Mouse (Mus musculus) mature B cell (primary cell): ENCODE results near the gene 2210016L21Rik.

Experiments
- in situ Hi-C: fragments of 300-500 bp; cut with MboI; formaldehyde crosslinking; loops from 2 replicates; pipeline ENCODE4 v1.14.3; 2019

The 2210016L21Rik gene

DNA sequence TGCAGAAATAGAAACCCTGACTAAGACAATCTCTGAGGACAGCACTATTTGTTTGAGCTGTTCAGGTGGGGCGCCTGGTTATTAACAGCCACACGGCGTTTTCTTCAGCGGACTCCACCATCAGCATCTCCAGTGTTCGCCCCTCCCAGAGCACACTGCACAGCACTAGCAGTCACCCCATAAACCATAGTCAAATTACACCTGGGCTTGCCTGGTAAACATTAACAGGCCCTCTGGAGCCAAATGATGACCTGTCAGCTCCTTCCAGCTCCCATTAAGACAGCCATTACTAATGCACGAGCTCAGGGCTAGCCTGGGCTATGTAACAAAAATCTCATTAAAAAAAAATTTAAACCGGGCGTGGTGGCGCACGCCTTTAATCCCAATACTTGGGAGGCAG, 3.1 kb downstream of the 2210016L21Rik start:
- in situ Hi-C loops = no loop called here

GRCm38 (mm10) chr5:114948891-114949290, 6.9 kb downstream of the 2210016L21Rik start:
- in situ Hi-C loops = no loop called here

DNA sequence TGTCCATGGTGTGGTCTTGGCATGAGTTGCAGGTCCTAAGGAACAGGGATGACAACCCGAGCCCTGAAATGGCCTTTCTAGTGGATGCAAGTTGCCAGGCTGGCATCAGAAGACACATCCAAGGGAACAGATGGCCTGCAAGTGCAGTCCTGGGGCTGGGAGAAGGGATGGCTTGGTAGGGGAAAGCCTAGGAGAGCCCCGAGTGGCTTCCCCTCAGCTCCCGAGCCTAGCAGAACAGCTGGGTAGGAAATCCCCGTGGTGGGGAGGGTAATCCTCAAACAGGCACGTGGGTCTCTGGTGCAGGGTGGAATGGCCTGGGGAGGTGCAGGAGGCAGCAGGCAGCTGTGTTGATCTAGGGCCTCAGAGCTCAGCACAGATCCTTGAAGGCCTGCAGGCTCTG, 7.4 kb downstream of the 2210016L21Rik start:
- in situ Hi-C loops = no loop called here

- in situ Hi-C loops = no loop called here
These were observed 7.9 kb downstream of the 2210016L21Rik start for GRCm38 (mm10) chr5:114949812-114950211.

- in situ Hi-C loops = no loop called here
These were observed 8.7 kb downstream of the 2210016L21Rik start for GRCm38 (mm10) chr5:114950669-114951068.

GRCm38 (mm10) chr5:114951279-114951880, 9.4 kb downstream of the 2210016L21Rik start:
- in situ Hi-C loops = no loop called here

DNA sequence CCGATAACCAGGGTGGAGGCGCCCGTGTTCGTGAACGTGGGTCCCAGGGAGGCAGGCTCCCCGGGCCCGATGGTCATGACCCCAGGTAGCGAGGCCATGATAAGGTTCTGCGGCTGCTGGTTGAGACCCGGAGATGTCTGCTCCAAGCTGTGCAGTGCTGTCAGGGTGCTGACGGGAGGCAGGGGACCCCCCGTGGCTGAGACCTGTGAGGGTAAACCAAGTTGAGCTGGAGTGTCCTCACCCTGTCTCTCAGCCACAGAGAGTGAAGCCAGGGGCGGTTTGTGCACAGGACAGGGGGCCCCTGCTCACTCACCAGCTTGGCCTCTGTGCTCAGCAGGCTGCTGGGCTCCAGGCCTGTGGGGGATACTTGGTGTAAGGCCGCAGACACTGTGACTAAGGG, 11.4 kb downstream of the 2210016L21Rik start:
- in situ Hi-C loops = no loop called here

DNA sequence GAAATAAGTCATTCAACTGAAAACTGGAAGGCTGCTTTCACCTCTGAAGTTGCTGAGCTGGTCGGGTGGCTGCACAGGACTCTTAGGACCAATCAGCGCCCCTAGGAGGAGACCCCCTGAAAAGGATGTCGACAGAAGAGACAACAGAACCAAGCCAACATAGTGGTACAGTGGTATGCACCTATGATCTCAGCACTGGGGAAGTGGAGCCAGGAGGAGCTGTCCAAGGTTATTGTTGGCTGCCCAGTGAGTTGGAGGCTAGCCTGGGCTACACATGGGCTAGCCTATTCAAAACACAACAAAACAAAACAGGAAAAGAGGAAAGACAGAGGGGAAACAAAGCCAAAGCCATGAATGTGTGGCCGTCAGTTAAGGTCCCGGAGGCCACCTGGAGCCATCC, 16.1 kb downstream of the 2210016L21Rik start:
- in situ Hi-C loops = no loop called here

- in situ Hi-C loops = no loop called here
These were observed 19.8 kb downstream of the 2210016L21Rik start for GRCm38 (mm10) chr5:114961590-114962360.

GRCm38 (mm10) chr5:114964315-114964966, 22.5 kb downstream of the 2210016L21Rik start:
- in situ Hi-C loops = no loop called here

- in situ Hi-C loops = no loop called here
These were observed 23.3 kb downstream of the 2210016L21Rik start for GRCm38 (mm10) chr5:114964967-114965898.

DNA sequence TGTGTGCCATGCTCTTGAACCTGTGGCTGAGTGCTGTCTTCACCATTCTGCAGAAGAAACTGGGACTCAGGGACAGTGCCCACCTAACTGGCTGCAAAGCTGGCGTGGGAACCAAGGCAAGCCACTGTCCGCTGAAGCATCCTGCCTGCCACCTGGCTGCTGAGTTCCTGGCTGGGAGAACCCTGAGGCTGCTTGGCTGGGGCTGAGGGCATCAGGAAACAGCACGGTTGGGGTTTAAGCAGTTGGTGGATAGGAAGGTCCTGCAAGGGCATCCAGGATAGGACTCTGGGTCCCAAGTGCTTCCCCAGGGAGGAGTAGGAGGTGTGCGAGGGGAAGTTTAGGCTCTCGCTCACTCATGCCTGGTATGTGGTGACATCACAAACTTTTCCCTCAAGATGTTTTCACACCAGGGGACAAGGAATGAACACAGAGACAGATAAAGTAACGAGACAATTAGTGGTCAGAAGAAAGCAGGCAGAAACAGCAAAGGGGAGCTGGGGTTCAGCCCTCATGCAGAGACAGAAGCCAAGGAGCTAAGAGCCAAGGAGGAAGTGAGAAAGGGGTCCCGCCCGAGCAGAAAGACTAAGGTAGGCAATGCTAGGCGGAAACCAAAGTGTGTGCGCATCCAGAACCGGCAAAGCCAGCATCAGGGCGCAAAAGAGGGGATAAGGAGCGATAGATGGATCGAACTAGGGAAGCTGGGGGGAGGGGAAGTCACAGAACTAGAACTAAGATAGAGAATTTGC, 25.7 kb downstream of the 2210016L21Rik start:
- in situ Hi-C loops = no loop called here

GRCm38 (mm10) chr5:114968651-114969050, 26.7 kb downstream of the 2210016L21Rik start:
- in situ Hi-C loops = no loop called here

DNA sequence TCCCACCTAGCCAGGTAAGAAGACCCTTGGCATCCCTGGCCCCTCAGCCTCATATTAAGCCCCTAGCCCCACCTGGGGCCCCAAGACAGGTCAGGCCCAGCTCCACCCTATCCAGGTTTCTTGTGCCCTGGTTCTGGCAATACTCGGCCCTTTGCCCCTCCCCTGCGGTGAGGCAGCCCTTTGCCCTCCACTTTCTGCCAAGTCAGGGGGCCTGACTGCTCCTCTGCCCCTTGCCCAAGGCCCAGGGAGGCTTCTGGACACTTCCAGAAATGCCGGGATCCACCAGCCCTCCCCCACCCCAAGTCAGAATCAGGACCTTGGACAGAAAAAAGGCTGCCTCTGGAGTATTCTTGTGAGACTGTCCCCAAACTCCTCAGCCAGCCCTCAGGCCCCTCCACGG, 27.1 kb downstream of the 2210016L21Rik start:
- in situ Hi-C loops = no loop called here

DNA sequence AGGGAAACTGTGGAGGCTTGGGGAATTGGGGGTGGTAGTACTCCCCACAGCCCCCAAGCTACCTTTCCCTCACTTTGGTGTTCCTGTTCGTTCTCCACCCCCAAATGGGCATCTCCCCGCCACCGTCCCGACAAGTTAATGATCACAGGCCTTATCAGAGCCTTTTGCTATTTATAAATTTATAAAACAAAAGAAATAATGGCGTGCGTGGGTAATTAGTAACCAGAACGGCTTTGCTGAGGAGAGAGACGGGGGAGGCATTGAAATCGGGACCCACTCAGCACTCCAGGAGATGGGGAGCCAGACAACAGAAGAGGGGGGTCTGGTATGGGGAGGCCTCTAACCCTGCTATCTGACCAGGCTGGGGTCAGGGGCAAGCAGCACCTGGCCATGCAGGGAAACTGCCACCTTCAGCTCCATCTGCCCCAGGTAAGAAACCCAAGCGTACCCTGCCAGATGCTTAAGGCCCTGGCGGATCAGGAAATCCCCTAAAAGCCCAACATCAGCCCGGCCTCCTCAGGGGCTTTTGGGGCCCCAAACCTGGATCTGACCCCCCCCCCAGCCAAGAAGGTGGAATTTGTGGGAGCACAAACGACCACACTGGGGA, 27.8 kb downstream of the 2210016L21Rik start:
- in situ Hi-C loops = loop anchor here (10.0 kb wide), 1 partner anchor 135 kb away; no protein-coding TSS in a partner anchor

DNA sequence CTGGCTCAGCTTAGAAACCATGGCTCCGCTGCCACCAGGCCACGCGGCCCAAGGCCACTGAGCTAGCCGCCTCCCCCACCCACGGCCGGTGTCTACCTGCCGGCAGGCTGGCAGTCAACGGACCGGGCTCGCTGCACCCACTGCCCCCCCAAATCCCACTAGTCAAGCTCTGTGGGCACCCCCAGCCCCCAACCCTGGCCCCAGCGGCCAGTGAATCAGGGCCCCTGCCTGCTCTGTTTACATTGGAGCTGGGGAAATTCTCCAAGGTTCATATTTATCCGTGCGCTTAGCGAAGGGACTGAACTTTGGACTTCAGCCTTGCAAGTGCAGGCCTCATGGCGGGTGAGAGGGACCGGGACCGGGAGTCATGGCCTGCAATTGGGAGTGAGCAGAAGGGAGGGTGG, 28.9 kb downstream of the 2210016L21Rik start, which contains the start of gene Hnf1a:
TSS of gene Hnf1a (minus strand) at position 271 of the 404 bp plus-strand sequence.
- in situ Hi-C loops = loop anchor here (10.0 kb wide), 1 partner anchor 134 kb away; no protein-coding TSS in a partner anchor

DNA sequence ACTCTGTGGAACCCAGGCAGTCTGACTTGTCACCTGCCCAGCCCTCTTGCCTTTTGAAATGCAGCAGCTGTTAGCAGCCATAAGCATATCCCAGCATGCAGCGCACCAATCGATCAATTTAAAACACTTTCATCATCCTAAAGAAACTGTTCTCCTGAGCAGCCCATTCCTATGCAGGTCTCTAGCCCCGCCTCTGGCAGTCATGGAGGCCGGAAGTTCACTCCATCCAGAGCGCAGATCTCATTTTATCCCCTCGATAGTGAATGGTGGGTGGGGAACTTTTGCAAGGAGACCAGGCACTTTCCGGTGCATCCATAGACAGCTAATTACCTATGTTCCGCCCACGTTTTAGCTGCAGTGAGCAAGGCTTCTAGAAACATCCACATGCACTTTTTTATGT, 30.2 kb downstream of the 2210016L21Rik start:
- in situ Hi-C loops = loop anchor here (10.0 kb wide), 1 partner anchor 133 kb away; no protein-coding TSS in a partner anchor

DNA sequence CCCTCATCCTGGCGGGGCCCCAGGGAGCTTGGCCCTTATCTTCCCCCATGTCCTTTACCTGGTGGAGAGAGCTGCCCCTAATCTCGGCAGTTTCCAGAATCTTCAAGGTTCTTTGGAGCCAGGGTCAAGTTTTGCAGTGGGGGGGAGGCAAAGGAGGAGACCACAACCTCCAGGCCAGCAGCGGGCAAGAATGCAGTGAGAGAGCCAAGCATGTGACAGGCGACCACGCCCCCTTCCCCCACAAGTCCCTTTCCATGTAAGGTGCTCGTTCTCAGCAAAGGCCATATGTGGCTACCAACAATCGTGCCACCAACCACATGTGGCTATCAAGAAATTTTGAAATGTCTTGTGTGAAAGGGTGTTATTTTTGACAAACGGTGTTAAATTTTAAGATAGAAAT, 31.2 kb downstream of the 2210016L21Rik start:
- in situ Hi-C loops = loop anchor here (10.0 kb wide), 1 partner anchor 132 kb away; no protein-coding TSS in a partner anchor

GRCm38 (mm10) chr5:114976935-114977334, 35.0 kb downstream of the 2210016L21Rik start:
- in situ Hi-C loops = loop anchor here (10.0 kb wide), 1 partner anchor 128 kb away; no protein-coding TSS in a partner anchor

GRCm38 (mm10) chr5:114978473-114978872, 36.5 kb downstream of the 2210016L21Rik start:
- in situ Hi-C loops = loop anchor here (10.0 kb wide), 1 partner anchor 126 kb away; no protein-coding TSS in a partner anchor
